Mouse (Mus musculus): ENCODE data around the gene Ubtd2. TPM values are rescaled to one million over a fixed set of nuclear protein-coding genes. Genes with fewer than 3 reads are reported as not detected.

Gene Ubtd2
- polyA plus RNA-seq, 1 experiment from 2014 or later, result 46.7 TPM

Other genes with a start within 250 kb of the Ubtd2 start
- 69.7 and 84.1 TPM in 2 replicates for gene Snrnp25, start 250.0 kb upstream of the Ubtd2 start, polyA plus RNA-seq (2016; fragmentation: Nextera tagmentation; extraction: Ambion mirVana)
- gene Rhbdf1, start 233.1 kb upstream of the Ubtd2 start, polyA plus RNA-seq (2016; fragmentation: Nextera tagmentation; extraction: Ambion mirVana), result 40.8 and 42.4 TPM in 2 replicates
- 21.3 and 26.3 TPM in 2 replicates for gene Mpg, start 228.9 kb upstream of the Ubtd2 start, polyA plus RNA-seq (2016; fragmentation: Nextera tagmentation; extraction: Ambion mirVana)
- 43.8 and 44.5 TPM in 2 replicates for gene Nprl3, start 187.7 kb upstream of the Ubtd2 start, polyA plus RNA-seq (2016; fragmentation: Nextera tagmentation; extraction: Ambion mirVana)
- gene Hba-x, start 179.0 kb upstream of the Ubtd2 start, polyA plus RNA-seq (2016; fragmentation: Nextera tagmentation; extraction: Ambion mirVana), result 8,501 and 9,179 TPM in 2 replicates
- gene Hba-a1, start 171.9 kb upstream of the Ubtd2 start, polyA plus RNA-seq (2016; fragmentation: Nextera tagmentation; extraction: Ambion mirVana), result 4,954 and 6,566 TPM in 2 replicates
- gene Hbq1b, start 168.4 kb upstream of the Ubtd2 start, polyA plus RNA-seq (2016; fragmentation: Nextera tagmentation; extraction: Ambion mirVana), result 13.9 and 16.8 TPM in 2 replicates
- gene Hba-a2, start 158.9 kb upstream of the Ubtd2 start, polyA plus RNA-seq (2016; fragmentation: Nextera tagmentation; extraction: Ambion mirVana), result 9,075 and 12,184 TPM in 2 replicates
- gene Hbq1a, start 155.3 kb upstream of the Ubtd2 start, polyA plus RNA-seq (2016; fragmentation: Nextera tagmentation; extraction: Ambion mirVana), result not detected in 2 replicates
- gene Sh3pxd2b, start 107.5 kb upstream of the Ubtd2 start, polyA plus RNA-seq (2016; fragmentation: Nextera tagmentation; extraction: Ambion mirVana), result 14.9 and 16.8 TPM in 2 replicates
- 0.36 TPM in 1 of 2 replicates, not detected in the other for gene Efcab9, start 76.7 kb downstream of the Ubtd2 start, polyA plus RNA-seq (2016; fragmentation: Nextera tagmentation; extraction: Ambion mirVana)
- 2.3 and 2.8 TPM in 2 replicates for gene Stk10, start 77.9 kb downstream of the Ubtd2 start, polyA plus RNA-seq (2016; fragmentation: Nextera tagmentation; extraction: Ambion mirVana)
- 61.1 and 73.9 TPM in 2 replicates for gene Fbxw11, start 187.4 kb downstream of the Ubtd2 start, polyA plus RNA-seq (2016; fragmentation: Nextera tagmentation; extraction: Ambion mirVana)